Mouse (Mus musculus) spleen, postnatal 4 days (tissue): ENCODE results near the gene Osbpl10.

Experiments
- DNase-seq, 2 experiments: peaks; one replicate each; pipeline ENCODE4 v3.0.0; 2022; ENCODE audit warnings: low spot score in 2 of 2

The Osbpl10 gene

GRCm38 (mm10) chr9:114982689-114983360 lies 4.5 kb downstream of the Osbpl10 start, which contains the start of gene Rps27rt:
TSS of gene Rps27rt (minus strand) at chr9:114982739.
- DNase-seq, result no peak

- no peak for DNase-seq
Observed at GRCm38 (mm10) chr9:114985741-114986140, 7.4 kb downstream of the Osbpl10 start.

- no peak for DNase-seq
Observed at GRCm38 (mm10) chr9:114986361-114986760, 8.0 kb downstream of the Osbpl10 start.

DNA sequence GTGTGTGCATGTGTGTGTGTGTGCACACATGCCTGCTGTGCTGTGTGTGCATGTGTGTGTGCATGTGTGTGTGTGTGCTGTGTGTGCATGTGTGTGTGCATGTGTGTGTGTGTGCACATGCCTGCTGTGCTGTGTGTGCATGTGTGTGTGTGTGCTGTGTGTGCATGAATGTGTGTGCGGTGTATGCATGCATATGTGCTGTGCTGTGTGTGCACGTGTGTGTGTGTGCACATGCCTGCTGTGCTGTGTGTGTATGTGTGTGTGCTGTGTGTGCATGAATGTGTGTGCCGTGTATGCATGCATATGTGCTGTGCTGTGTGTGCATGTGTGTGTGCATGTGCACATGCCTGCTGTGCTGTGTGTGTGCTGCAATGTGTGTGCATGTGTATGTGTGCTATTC lies 9.7 kb downstream of the Osbpl10 start:
- DNase-seq, result no peak

DNA sequence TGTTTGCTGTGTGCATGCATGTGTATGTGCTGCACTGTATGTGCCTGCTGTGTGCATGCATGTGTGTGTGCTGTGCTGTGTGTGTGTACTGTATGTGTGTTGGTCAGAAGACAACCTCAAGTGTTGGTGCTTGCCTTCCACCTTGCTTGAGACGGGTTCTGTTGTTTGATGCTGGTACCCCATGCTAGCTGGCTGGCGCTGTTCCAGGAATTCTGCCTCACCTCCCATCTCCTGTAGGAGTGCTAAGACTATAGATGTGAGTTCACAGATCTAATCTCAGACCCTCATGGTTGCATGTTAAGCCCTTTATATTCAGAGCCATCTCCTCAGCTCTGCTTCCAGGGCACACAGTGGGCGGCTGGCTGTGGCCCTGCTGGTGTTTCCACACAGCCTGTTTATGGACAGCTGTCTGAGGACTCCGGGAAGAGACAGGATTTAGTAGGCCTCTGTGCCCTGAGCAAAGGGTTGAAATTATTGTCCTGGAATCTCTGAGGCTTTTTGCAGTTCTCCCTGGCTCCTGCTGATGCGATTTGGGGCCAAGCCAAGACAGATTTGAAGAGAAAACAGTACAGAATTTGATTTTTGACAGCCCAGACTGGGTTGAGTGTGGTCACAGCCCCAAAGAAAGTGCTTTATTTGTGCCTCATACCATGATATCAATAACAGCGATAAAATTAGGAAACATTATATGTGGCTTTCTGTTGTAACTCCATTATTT lies 10.4 kb downstream of the Osbpl10 start:
- DNase-seq, result no peak

DNA sequence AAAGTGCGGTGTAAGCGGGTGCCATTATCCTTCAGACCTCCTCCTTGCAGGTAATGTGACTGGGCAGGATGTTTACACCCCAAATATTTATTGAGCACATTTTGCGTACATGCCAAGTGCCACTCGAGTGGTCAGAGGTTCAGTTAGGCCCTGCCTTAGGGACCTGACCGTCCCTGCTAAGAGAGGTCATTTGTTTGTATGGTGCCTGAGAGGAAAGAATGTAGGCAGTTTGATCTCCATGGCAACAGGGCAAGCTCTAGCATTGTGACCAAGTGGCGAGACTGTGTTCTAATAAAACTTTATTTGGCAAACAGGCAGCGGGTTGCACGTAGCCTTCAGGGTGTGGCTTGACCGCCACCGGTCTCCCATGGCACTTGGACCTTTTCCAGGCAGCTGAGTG lies 12.1 kb downstream of the Osbpl10 start:
- no peak for DNase-seq

DNA sequence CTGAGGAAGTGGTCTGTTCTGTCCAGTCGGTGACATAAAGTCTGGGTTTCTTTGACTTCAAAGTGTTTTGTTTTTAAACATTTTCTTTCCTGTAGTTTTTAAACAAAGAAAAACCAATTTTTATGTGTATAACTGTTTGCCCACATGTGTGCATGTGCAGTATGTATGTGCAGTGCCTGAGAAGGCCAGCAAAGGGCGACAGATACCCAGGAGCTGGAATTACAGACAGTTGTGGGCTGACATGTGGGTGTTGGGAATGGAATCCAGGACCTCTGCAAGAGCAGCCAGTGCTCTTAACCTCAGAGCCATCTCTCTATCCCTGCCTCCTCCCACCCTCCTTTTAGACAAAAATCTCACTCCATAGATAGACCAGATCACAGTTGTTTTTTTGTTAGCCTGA lies 14.2 kb downstream of the Osbpl10 start:
- DNase-seq, result no peak

GRCm38 (mm10) chr9:114995250-114995649 lies 16.9 kb downstream of the Osbpl10 start:
- DNase-seq, result no peak

GRCm38 (mm10) chr9:114995716-114996115 lies 17.3 kb downstream of the Osbpl10 start:
- no peak for DNase-seq

- DNase-seq, result no peak
Observed at GRCm38 (mm10) chr9:114996489-114996888, 18.1 kb downstream of the Osbpl10 start.

DNA sequence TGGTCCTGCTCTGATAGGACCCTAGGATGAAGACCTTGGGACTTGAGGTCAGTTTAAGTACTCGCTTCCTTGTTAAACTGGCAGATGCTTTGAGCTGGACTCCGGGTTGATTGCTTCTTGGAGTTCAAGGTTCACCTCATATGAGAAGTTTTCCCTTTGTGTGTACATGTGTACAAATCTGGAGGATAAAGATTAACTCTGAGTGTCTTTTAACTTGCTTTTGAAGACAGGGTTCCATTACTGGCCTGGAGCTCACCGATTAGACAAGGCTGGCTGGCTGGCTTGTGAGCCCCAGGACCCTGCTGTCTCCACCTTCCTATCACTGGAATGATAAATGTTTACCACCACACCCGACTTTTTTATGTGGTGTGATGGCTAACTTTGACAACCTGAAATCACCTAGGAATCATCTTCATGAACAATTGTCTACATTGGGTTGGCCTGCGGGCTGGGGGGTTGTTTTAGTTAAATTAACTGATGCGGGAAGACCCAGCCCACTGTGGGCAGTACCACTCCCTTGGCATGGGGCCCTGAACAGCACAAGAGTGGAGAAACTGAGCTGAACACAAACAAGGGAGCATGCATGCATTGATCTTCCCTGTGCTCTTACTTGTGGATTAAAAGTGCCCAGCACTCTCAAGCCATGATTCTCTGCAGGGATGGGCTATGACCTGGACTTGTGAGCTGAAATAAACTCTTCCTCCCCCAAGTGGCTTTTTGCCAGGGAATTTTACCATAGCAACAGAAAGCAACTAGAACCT lies 20.8 kb downstream of the Osbpl10 start:
- no peak for DNase-seq

- DNase-seq, result no peak
Observed at GRCm38 (mm10) chr9:114999771-115000146, 21.4 kb downstream of the Osbpl10 start.

GRCm38 (mm10) chr9:115005446-115005845 lies 27.1 kb downstream of the Osbpl10 start:
- no peak for DNase-seq

DNA sequence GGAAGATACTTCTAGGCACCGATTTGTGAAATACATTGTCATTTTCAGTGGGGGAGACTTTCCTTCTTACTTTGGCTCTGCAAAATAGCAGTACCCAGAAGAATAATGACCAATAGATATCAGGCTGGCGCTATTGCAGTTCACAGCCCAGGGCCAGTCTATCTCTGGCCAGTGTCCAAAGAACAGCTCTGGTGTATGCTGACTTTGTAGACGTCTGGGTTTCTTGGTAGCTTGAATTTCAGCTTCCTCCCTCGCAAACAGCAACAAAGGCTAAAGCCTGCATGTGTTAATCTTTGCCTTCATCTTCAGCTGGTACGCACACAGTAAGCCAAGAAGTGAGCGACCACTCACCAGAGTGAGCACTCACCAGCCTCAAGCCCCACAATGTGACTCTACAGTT lies 29.4 kb downstream of the Osbpl10 start:
- no peak for DNase-seq

DNA sequence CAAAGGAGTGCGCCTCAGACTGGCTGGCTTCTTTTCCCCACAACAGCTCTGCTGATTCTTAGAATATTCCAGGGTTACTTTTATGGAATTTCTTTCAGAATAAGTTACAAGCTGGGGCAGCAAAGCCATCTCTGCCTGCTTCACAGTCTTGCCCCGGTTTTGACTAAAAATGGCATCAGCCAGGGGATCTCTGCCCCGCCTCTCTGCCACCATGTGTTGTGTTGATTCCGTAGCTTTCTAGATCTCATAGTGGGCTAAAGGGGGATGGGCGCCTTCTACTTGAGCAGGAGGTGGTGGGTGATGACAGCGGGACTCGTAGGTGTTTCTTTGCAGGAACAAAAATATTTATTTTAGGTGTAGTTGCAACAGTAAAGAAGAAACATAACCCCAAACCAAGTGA lies 29.8 kb downstream of the Osbpl10 start:
- DNase-seq, result no peak

- DNase-seq, result no peak
Observed at GRCm38 (mm10) chr9:115012367-115012766, 34.0 kb downstream of the Osbpl10 start.

GRCm38 (mm10) chr9:115020141-115020540 lies 41.8 kb downstream of the Osbpl10 start:
- no peak for DNase-seq

GRCm38 (mm10) chr9:115021419-115021818 lies 43.0 kb downstream of the Osbpl10 start:
- no peak for DNase-seq

- DNase-seq, result no peak
Observed at GRCm38 (mm10) chr9:115023137-115023536, 44.8 kb downstream of the Osbpl10 start.

DNA sequence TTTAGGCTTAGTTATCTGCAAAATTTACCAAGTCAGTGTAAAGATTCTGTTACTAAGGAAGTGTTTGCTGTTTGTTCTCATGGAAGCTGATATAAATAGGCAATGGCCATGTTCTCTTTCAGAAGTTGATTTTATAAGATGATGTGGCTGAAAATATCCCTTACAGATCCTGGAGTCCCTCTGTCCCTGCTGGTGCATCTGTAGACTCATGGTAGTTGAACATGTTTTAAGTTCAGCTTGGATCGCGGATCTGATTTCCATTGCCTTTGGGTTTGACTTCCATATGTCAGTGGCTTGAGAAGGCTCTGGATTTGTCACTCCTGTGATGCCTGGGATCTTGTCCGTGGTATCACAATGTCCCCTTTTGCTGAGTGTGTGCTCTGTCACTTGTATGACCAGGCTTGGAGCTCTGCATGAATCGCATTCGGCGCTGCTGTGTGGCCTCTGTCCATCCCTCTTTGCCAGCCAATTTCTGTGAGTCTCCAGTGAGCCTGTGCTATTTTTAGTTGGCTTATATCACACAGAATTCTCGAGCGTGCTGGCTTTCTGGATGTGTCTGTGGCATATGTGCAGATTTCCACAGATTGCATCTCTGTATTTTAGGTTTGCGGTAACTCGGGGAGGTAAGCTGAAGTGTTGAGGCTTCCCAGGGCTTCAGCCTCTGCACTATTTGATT lies 45.5 kb downstream of the Osbpl10 start:
- DNase-seq, result no peak

- no peak for DNase-seq
Observed at GRCm38 (mm10) chr9:115029307-115029706, 50.9 kb downstream of the Osbpl10 start.

- no peak for DNase-seq
Observed at GRCm38 (mm10) chr9:115030581-115030980, 52.2 kb downstream of the Osbpl10 start.
